Mouse (Mus musculus) left cerebral cortex, postnatal 10 days (tissue): ENCODE measurements at regions not wholly inside any gene's neighbourhood (a gene's known extent, or its start where the extent isn't known, plus 50 kb on each side); places are given as distances from the start of the nearest gene placed in this dataset.

Experiments used
- DNase-seq, 2 experiments: peaks; one replicate each; pipeline ENCODE4 v3.0.0; 2021 to 2022; ENCODE audit warnings: low spot score in 2 of 2, mixed read lengths in 1 of 2; ENCODE audit errors: extremely low spot score in 1 of 2
- intact Hi-C: fragments of 180-260 bp; cut with DNase I; formaldehyde crosslinking; loops from one replicate; pipeline ENCODE4 v1.15.1; 2025

GRCm38 (mm10) chr2:159079836-159080235 is 285.2 kb downstream of the Dhx35 start:
- intact Hi-C loops = no loop called here
- no peak for DNase-seq

DNA sequence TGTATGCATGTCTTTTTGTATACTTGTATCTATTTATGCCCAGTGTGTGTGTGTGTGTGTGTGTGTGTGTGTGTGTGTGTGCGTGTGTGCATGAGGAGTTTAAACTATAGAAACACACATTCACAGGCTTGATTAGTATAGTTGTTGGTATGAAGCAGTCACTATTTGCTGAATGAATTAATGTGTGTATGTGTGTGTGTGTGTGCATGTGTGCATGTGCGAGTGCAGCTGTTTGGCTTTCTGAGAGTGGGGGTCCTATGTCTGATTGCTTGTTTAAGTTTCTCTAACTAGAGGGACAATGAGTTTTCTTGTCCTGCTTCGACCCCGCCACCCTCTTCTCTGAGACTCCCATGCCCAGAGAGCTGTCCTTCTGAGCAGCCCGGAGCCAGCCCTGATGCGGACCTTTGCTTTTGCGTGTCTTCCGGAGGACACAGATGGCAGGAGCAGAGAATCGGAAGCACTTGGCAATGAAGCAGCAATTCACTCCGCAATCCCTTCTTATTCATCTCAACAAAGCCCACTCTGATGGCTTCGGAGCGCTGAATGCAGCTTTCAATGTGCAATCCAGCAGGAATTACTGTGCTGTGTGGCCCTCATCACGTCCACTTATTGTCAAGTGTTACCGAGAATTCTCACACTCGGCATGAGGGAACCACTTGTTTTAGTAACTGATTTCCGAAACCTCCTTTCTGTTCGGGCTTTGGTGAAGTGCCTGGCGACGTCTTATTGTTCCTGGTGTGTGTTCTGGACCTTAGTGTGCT is 286.4 kb downstream of the Dhx35 start:
- DNase-seq = peak; percentile 37 to 43
- intact Hi-C loops = no loop called here

- intact Hi-C loops = no loop called here
- DNase-seq = no peak
Measured at GRCm38 (mm10) chr2:159086836-159087235, 292.2 kb downstream of the Dhx35 start.

- no peak for DNase-seq
- intact Hi-C loops = no loop called here
Measured at GRCm38 (mm10) chr2:159088196-159088595, 293.6 kb downstream of the Dhx35 start.

DNA sequence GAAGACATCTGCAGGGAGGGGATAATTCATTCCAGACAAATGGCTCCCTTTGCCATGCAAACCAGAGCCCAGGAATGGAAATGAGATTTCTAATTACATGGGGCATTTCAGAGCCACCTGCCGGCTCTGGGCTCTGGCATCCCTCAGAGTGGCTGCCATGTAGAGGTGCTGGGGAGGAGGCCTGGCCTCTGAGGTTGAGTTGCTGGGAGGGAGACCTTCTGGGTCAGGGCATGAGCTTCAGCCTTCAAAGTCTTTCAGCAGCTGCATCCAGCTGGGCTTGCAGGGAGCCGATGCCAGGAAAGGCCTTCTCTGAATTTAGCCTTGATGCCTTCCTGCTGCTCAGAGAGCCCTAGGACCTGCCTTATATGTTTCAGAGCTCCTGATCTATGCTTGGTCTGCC is 302.1 kb downstream of the Dhx35 start:
- DNase-seq = no peak
- intact Hi-C loops = no loop called here

- intact Hi-C loops = no loop called here
- DNase-seq = no peak
Measured at GRCm38 (mm10) chr2:159134042-159134441, 339.4 kb downstream of the Dhx35 start.

DNA sequence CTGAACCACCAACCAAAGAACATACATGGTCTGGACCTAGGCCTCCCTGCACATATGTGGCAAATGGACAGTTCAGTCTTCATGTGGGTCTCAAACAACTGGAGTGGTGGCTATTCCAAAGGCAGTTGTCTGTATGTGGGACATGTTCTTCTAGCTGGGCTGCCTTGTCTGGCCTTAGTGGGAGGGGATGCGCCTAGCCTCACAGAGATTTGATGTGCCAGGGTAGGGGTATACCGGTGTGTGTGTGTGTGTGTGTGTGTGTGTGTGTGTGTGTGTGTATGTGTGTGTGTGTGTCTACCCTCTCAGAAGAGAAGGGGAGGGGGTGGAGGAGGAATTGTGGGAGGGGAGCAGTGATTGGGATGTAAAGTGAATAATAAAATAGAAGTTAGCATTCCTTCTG is 344.0 kb downstream of the Dhx35 start:
- no peak for DNase-seq
- intact Hi-C loops = no loop called here

GRCm38 (mm10) chr2:159145980-159146379 is 351.4 kb downstream of the Dhx35 start:
- no peak for DNase-seq
- intact Hi-C loops = no loop called here

DNA sequence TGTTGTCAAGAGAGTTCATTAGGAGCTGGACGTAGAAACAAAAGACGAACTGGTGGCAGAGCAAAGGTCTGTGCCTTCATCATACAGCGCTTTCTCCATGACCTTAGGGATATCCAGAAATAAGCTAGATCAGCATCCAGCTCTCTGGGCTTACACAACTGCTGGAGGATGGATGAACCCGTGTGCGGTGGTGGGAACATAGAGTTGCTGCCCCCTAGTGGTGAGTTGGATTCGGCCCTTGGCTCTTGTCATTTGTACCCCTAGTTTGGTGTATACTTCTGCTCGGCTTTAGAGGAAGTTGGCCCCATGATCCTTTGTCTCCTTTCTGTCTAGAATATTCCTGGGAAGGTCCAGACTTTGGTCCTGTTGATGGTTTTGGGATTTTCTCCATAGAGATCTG is 369.4 kb downstream of the Dhx35 start:
- peak; percentile 17 to 37 for DNase-seq
- intact Hi-C loops = no loop called here

- no peak for DNase-seq
- intact Hi-C loops = no loop called here
Measured at GRCm38 (mm10) chr2:159168553-159169064, 374.0 kb downstream of the Dhx35 start.

- intact Hi-C loops = no loop called here
- no peak for DNase-seq
Measured at GRCm38 (mm10) chr2:159196156-159196555, 401.5 kb downstream of the Dhx35 start.

DNA sequence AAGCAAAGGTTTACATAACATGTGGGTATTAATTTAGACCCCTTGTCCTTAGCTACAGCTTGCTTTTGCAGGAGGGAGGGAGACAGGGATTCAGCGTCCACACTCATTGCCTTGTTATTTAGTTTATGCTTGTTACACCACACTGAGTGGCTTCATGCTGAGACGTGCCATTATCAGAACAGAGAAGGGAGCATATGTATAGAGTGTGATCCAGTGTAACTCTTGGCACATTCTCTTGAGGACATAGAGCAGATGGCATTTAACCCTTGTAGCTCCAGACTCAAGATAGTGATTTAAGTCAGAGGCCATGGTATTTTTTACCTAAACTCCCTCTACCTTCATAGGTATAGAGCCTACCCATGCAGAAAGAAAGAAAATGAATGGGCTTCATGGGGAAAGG is 437.7 kb downstream of the Dhx35 start:
- intact Hi-C loops = no loop called here
- DNase-seq = no peak

GRCm38 (mm10) chr2:159235000-159235399 is 440.4 kb downstream of the Dhx35 start:
- no peak for DNase-seq
- intact Hi-C loops = no loop called here

GRCm38 (mm10) chr2:159250065-159250464 is 455.5 kb downstream of the Dhx35 start:
- intact Hi-C loops = no loop called here
- DNase-seq = peak in 1 of 2 experiments; percentile 3

DNA sequence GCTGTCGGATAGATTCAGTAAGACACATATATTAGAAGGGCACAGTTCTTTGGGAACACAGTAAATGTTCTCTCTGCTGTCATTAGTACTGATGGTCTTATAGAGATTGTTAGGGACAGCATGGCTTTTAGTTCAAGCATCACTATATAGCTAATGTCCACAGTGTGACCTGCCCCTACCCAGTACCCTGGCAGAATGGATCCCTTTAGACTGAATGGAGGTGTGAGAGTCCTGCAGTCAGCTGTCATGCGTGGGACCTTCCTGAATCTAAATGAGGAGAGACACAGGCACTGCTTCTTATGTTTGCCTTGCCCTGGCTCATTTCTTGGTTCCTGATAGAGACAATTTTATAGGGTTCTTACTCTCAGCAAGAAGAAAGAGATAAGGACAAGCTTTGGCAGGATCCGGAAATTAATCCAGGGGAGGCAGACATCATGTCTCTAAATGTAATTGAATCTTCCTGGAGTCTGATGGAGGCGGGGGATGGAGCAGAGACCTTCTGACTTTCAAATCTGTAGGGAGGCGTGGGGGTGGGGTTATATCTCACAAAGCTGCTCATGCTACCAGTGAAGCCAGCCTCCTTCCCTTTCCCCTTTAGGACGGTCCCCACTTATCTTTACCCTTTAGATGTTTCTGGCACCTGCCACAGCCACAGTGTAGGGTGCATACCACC is 456.5 kb downstream of the Dhx35 start:
- DNase-seq = no peak
- intact Hi-C loops = no loop called here

- DNase-seq = no peak
- intact Hi-C loops = no loop called here
Measured at GRCm38 (mm10) chr2:159270221-159271080, 475.8 kb downstream of the Dhx35 start.

DNA sequence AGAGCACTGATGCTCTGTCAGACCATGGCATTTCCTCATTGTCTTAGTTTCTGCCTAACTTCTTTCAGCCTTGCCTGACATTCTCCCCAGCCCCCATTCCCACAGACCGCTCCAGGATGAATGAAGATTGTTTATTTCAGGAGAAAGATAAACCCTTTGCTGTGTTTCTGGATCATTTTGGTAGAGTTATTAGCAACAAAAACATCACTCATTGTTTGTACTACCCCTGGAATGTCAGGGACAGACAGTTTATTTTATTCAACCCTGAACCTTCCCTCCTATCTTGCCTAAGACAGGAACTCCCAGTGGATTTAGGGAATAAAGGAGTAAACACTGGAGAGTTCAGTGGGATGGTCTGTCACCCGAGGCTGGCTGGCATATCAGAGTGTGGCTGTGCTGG is 484.3 kb downstream of the Dhx35 start:
- intact Hi-C loops = no loop called here

GRCm38 (mm10) chr2:159281558-159282320 is 487.1 kb downstream of the Dhx35 start:
- DNase-seq = no peak
- intact Hi-C loops = no loop called here

More for the DNA sequence above, 484.3 kb downstream of the Dhx35 start:
- no peak for DNase-seq

- DNase-seq = peak in 1 of 2 experiments; percentile 5
- intact Hi-C loops = no loop called here
Measured at GRCm38 (mm10) chr2:159284100-159284499, 489.5 kb downstream of the Dhx35 start.
